Mouse (Mus musculus) cerebellum, adult 2 months (tissue): Measurements from ENCODE around the gene Zwint. TPM values are rescaled to one million over a fixed set of nuclear protein-coding genes. Genes with fewer than 3 reads are reported as not detected.
A peak's percentile ranks its signal among the peaks of the same experiment; 100 is the strongest.

Experiments
- DNase-seq, 2 experiments: peaks; one replicate each; pipeline ENCODE4 v3.0.0; 2021
- H3K27ac ChIP-seq: fragments of 200-500 bp; 2 replicates; pipeline ENCODE4 v1.5.1; 2012; ENCODE audit warnings: low read length, control low read depth, inconsistent platforms; ENCODE audit not compliant: insufficient read depth
- H3K27me3 ChIP-seq: fragments of 200-500 bp; 2 replicates; pipeline ENCODE4 v1.6.1; 2012; ENCODE audit warnings: inconsistent platforms, mild to moderate bottlenecking, low read length, moderate library complexity; ENCODE audit not compliant: control insufficient read depth, insufficient read depth
- H3K4me1 ChIP-seq: fragments of 200-500 bp; 2 replicates; pipeline ENCODE4 v1.6.1; 2011; ENCODE audit warnings: low read length; ENCODE audit not compliant: control insufficient read depth, insufficient read depth
- H3K4me3 ChIP-seq: fragments of 200-500 bp; replicated peaks from 2 replicates; pipeline ENCODE3; 2011; ENCODE audit warnings: mild to moderate bottlenecking, low read depth, low read length, control low read depth; ENCODE audit not compliant: insufficient read depth
- CTCF ChIP-seq: fragments of 200-500 bp; IDR thresholded peaks from 2 replicates; pipeline ENCODE4 v1.5.1; 2011; ENCODE audit warnings: low read depth, mild to moderate bottlenecking, control low read depth, low read length, moderate library complexity, borderline replicate concordance; ENCODE audit not compliant: insufficient read depth
- POLR2A ChIP-seq: fragments of 200-500 bp; IDR thresholded peaks from 2 replicates; pipeline ENCODE4 v1.6.1; 2011; ENCODE audit warnings: low read length, control low read depth, borderline replicate concordance; ENCODE audit not compliant: insufficient read depth
- WGBS: fragments of 180-500 bp; shearing (Covaris S2); methylation state at CpG from one replicate; pipeline ENCODE4 v1.1.7; 2018; 5-methylcytosine and 5-hydroxymethylcytosine counted together
- polyA plus RNA-seq: library from polyadenylated mRNA; depleted of rRNA; stranded (reverse); fragments of >200 nt; gene quantifications from 2 replicates; pipeline ENCODE4 v1.2.3, GENCODE M21; 2012

Gene Zwint
- polyA plus RNA-seq, 1 experiment = 1,069 TPM

DNA sequence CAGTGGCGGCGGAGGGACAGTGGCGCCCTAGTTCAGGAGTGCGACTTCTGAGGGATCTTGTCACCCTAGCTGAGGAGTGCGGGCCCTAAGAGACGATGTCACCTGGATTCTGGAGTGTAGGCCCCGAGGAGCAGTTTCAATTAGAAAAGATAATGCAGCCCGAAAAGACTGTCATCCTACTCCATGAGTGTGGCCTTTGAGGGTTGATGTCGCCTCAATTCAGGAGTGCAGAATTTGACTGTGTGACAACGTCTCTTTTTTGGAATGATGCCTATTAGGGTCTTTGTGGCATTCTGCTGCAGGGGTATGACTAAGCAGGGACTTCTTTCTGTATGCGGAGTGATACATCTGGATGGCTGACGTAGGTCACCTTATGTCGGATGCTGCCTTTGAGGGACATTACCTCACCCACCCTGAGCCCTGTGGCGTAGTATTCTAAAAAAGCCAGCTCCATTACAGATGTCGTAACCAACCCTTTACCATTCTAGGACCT lies 418 bp downstream of the Zwint start:
- under 1% methylated on average over 15 of the region's 15 CpGs for WGBS
- DNase-seq = peak in 1 of 2 experiments; percentile 56
- peaks cover 8% of the 10 kb centered on the region for H3K4me1 ChIP-seq
- H3K27ac ChIP-seq = peak overlapping the region; percentile 23
- TF ChIP-seq CTCF (no peak), POLR2A (no peak)
- H3K4me3 ChIP-seq = peak overlapping the region; percentile 78
- H3K27me3 ChIP-seq = no peaks in the 10 kb centered on the region

DNA sequence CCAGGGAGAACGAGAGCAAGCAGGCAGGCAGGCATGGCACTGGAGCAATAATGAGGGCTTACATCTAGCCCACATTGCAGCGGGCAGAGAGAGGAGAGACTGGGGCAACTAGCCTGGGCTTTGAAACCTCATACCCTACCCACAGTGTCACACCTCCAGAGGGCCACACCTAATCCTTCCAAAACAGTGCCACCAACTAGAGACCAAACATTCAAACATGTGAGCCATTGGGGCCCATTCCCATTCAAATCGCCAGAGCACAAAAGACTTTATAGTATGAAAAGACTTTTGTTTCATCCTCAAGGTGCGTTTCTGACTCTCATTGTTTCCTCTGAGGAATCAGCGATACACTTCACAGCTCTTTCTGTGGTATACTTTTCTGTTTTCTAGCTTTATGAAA lies 4.6 kb downstream of the Zwint start:
- TF ChIP-seq POLR2A (no peak), CTCF (no peak)
- no peak for DNase-seq
- Histone ChIP-seq H3K4me3 (no peak overlapping the region), H3K4me1 (peaks cover 7% of the 10 kb centered on the region), H3K27me3 (no peaks in the 10 kb centered on the region), H3K27ac (no peak overlapping the region)
- WGBS = 96% methylated on average over 5 of the region's 5 CpGs

DNA sequence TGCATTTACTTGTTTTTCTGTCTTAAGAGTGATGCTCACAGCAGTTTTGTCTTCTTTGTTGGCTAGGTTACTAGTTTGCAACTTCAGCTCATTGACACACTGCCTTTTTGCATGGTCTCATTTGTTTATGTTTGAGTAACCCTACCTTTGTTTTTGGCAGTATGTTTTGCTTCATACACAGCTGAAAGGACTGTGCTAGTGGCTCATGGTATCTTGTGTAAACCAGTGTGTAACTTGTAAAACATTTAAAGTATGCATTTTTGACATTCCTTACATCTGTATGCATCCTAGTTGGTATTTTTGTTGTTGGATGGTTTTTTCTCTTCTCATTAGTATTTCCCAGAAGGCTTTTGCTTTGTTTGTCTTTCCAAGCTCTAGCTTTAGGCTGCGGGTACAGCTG lies 5.7 kb downstream of the Zwint start:
- Histone ChIP-seq H3K4me3 (no peak overlapping the region), H3K27ac (no peak overlapping the region), H3K27me3 (no peaks in the 10 kb centered on the region), H3K4me1 (peaks cover 6% of the 10 kb centered on the region)
- WGBS = 98% methylated on average over 1 of the region's 1 CpGs
- DNase-seq = no peak
- TF ChIP-seq CTCF (no peak), POLR2A (no peak)

DNA sequence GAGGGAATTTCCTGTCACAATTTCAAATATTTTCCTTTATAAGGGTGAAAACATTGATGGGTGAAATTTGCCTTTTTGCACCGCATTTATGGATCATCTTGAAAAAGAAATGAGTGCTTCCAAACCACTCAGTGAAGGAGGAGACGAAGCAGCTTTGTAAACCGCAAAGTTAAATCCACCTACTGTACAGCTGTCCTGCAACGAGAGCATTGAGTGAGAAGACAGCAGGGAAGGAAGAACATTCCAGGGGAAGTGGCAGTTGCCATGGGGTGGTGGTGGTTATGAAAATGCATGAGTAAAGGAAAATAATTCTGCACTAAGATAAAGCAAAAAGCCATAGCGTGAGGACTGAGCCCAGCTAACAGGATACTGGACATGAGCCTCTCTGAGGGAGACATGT lies 13.2 kb downstream of the Zwint start:
- no peaks in the 10 kb centered on the region for H3K27me3 ChIP-seq
- DNase-seq = no peak
- no peak overlapping the region for H3K4me3 ChIP-seq
- H3K4me1 ChIP-seq = no peaks in the 10 kb centered on the region
- no peak for TF ChIP-seq POLR2A
- no peak for TF ChIP-seq CTCF
- WGBS = 76% methylated on average over 5 of the region's 5 CpGs
- no peak overlapping the region for H3K27ac ChIP-seq

DNA sequence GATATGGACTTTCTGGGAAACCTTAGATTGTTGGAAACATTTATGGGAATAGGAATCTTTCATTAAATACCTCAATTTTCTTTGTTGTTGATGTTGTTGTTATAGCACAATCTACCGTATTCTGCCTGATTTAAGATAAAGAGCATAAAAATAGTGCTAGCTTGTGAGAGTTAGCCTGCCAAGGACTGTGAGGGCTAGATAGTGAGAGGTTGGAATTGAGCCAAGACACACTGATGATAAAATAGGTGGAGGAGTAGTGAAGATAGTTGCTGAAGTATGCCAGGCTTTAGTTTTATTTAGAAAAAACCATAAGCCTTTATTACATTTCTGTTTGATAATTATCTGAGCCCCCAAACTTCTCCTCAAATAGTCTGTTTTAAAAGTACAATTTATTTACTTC lies 14.4 kb downstream of the Zwint start:
- Histone ChIP-seq H3K4me3 (no peak overlapping the region), H3K4me1 (no peaks in the 10 kb centered on the region), H3K27ac (no peak overlapping the region), H3K27me3 (no peaks in the 10 kb centered on the region)
- WGBS = 45% methylated on average over 1 of the region's 1 CpGs
- TF ChIP-seq CTCF = no peak
- no peak for TF ChIP-seq POLR2A
- DNase-seq = no peak

DNA sequence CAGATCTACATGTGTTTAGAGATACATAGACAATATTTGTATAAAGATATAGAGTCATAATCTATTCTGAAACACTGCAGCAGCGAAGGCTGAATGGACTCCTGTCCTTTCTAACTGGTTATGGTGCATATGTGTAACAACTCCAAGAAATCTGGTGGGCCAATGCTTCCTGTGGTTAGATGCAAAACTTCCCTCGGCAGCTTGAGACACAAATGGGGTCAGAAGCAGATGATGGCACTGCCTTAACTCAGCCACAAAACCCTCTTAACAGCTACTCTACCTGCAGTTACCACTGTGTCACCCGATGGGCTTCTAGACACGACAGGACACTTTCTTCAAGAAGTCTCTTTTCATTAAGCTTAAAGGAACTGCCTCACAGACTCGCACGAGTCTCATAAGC lies 21.3 kb downstream of the Zwint start:
- no peak overlapping the region for H3K27ac ChIP-seq
- H3K4me3 ChIP-seq = no peak overlapping the region
- H3K4me1 ChIP-seq = no peaks in the 10 kb centered on the region
- DNase-seq = no peak
- no peaks in the 10 kb centered on the region for H3K27me3 ChIP-seq
- TF ChIP-seq CTCF (no peak), POLR2A (no peak)
- WGBS = 91% methylated on average over 6 of the region's 6 CpGs

DNA sequence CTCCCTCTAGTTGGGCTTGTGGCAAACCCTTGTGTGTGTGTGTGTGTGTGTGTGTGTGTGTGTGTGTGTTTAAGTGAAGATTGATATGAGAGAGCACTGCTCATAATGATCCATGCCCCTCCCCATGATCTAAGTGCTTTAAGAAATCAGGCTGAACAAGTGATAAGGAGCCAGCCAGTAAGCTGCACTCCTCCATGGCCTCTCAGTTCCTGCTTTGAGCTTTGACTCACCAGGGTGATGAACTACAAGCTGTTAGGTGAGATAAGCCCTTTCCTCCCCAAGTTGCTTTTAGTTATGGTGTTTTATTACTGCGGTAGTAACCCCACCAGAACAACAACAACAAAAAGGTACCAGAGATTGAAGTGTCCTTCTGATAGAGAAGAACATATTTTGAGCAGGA lies 21.9 kb downstream of the Zwint start:
- Histone ChIP-seq H3K27me3 (no peaks in the 10 kb centered on the region), H3K27ac (no peak overlapping the region), H3K4me3 (no peak overlapping the region), H3K4me1 (no peaks in the 10 kb centered on the region)
- 94% methylated on average over 1 of the region's 1 CpGs for WGBS
- DNase-seq = no peak
- TF ChIP-seq POLR2A = no peak
- no peak for TF ChIP-seq CTCF

DNA sequence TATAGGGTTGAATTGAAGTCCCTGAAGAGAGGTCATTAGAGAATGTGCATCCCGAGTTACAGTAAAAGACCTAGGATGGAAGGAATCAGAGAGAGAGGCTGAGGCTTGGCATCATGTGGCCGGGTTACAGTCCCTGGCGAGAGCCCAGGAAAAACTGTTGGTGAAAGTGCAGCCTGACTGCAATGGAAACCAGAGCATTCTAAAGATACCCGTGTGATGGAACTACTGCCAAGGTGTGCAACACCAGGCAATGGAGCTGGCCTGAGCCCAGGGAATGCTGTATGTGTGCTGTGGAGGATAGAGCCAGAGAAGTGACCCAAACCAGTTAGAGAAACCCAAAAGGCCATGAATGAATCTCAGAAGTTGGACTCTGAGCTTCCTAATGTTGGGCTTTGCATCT lies 24.4 kb downstream of the Zwint start:
- no peak for DNase-seq
- no peak overlapping the region for H3K4me3 ChIP-seq
- H3K27ac ChIP-seq = no peak overlapping the region
- TF ChIP-seq CTCF (no peak), POLR2A (no peak)
- WGBS = 53% methylated on average over 4 of the region's 4 CpGs
- H3K4me1 ChIP-seq = no peaks in the 10 kb centered on the region
- H3K27me3 ChIP-seq = no peaks in the 10 kb centered on the region
